Mouse (Mus musculus) cerebellum, adult 2 months (tissue): ENCODE results near the gene Gm14085.

ENCODE experiments used
- CTCF ChIP-seq: fragments of 200-500 bp; IDR thresholded peaks from 2 replicates; pipeline ENCODE4 v1.5.1; 2011; ENCODE audit warnings: low read depth, mild to moderate bottlenecking, control low read depth, low read length, moderate library complexity, borderline replicate concordance; ENCODE audit not compliant: insufficient read depth
- POLR2A ChIP-seq: fragments of 200-500 bp; IDR thresholded peaks from 2 replicates; pipeline ENCODE4 v1.6.1; 2011; ENCODE audit warnings: low read length, control low read depth, borderline replicate concordance; ENCODE audit not compliant: insufficient read depth

DNA sequence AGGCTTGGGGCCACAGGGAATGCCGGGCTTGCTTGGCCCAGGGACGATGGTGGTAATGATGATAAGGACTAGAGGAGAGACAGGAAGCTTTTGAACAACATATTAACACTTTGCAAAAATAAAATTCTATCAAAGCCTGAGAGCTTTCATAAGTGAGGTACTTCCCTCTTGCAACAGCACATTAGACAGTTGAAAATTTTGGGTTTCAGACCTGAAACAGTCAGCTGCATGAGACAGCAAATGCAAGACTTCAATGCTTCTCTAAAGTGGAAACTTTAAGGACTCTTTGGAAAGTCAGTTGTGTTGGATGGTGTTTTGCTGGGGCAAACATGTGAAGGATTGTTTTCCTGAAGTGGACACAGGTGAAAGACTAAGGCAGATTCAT is 48.1 kb downstream of the Gm14085 start:
- no peak for TF ChIP-seq CTCF
- TF ChIP-seq POLR2A: no peak
